Mouse (Mus musculus) E14TG2a.4 (cell line): Measurements from ENCODE around the gene Dclre1b.

ENCODE experiments used
- H3K27me3 ChIP-seq: 2 replicates; pipeline ENCODE4 v1.6.1; 2014; ENCODE audit warnings: low read length, control low read depth; ENCODE audit not compliant: insufficient read depth
- H3K36me3 ChIP-seq: 2 replicates; pipeline ENCODE4 v1.6.1; 2014; ENCODE audit warnings: low read length, control low read depth; ENCODE audit not compliant: insufficient read depth
- H3K4me1 ChIP-seq: replicated peaks from 2 replicates; pipeline ENCODE4 v1.6.1; 2014; ENCODE audit warnings: low read depth, low read length, control low read depth
- H3K4me3 ChIP-seq: replicated peaks from 2 replicates; pipeline ENCODE4 v1.5.1; 2014; ENCODE audit warnings: mild to moderate bottlenecking, low read length
- H3K9me3 ChIP-seq: 2 replicates; pipeline ENCODE4 v1.6.1; 2014; ENCODE audit warnings: low read length, control low read depth
- CTCF ChIP-seq: conservative IDR thresholded peaks from 2 replicates; pipeline ENCODE4 v1.5.1; 2014; ENCODE audit warnings: low read length
- NANOG ChIP-seq: IDR thresholded peaks from 2 replicates; pipeline ENCODE4 v1.6.1; 2014; ENCODE audit warnings: borderline replicate concordance, low read length, mixed read lengths
- POU5F1 ChIP-seq: IDR thresholded peaks from 2 replicates; pipeline ENCODE4 v1.6.1; 2014; ENCODE audit warnings: low read length, borderline replicate concordance

Gene Dclre1b

GRCm38 (mm10) chr3:103787225-103787624 is 22.0 kb downstream of the Dclre1b start:
- no peak overlapping the region for H3K4me3 ChIP-seq
- peaks cover 74% of the 10 kb centered on the region for H3K4me1 ChIP-seq
- no peak for TF ChIP-seq CTCF
- TF ChIP-seq POU5F1: peak; percentile 16; the same call in 1 of the 2 replicates
- no peaks in the 10 kb centered on the region for H3K9me3 ChIP-seq
- no peaks in the 10 kb centered on the region for H3K36me3 ChIP-seq
- no peaks in the 10 kb centered on the region for H3K27me3 ChIP-seq

- Histone ChIP-seq H3K27me3 (no peaks in the 10 kb centered on the region), H3K4me3 (no peak overlapping the region), H3K9me3 (no peaks in the 10 kb centered on the region), H3K36me3 (peaks cover 6% of the 10 kb centered on the region), H3K4me1 (peaks cover 77% of the 10 kb centered on the region)
- TF ChIP-seq POU5F1 (no peak), CTCF (no peak), NANOG (no peak)
These were observed 26.2 kb downstream of the Dclre1b start for GRCm38 (mm10) chr3:103782844-103783609.

GRCm38 (mm10) chr3:103780777-103781176 is 28.5 kb downstream of the Dclre1b start:
- Histone ChIP-seq H3K4me1 (peaks cover 69% of the 10 kb centered on the region), H3K4me3 (no peak overlapping the region), H3K27me3 (no peaks in the 10 kb centered on the region), H3K36me3 (peaks cover 21% of the 10 kb centered on the region), H3K9me3 (no peaks in the 10 kb centered on the region)
- TF ChIP-seq POU5F1 (no peak), NANOG (no peak), CTCF (no peak)

- no peak for TF ChIP-seq CTCF
- TF ChIP-seq POU5F1: no peak
- no peak for TF ChIP-seq NANOG
- Histone ChIP-seq H3K36me3 (peaks cover 26% of the 10 kb centered on the region), H3K4me1 (peaks cover 69% of the 10 kb centered on the region), H3K9me3 (no peaks in the 10 kb centered on the region), H3K4me3 (no peak overlapping the region), H3K27me3 (no peaks in the 10 kb centered on the region)
These were observed 29.0 kb downstream of the Dclre1b start for GRCm38 (mm10) chr3:103780271-103780670.

- no peak for TF ChIP-seq CTCF
- no peak for TF ChIP-seq NANOG
- TF ChIP-seq POU5F1: no peak
- H3K27me3 ChIP-seq: no peaks in the 10 kb centered on the region
- H3K9me3 ChIP-seq: no peaks in the 10 kb centered on the region
- H3K36me3 ChIP-seq: peaks cover 30% of the 10 kb centered on the region
- H3K4me3 ChIP-seq: no peak overlapping the region
- peaks cover 66% of the 10 kb centered on the region for H3K4me1 ChIP-seq
These were observed 30.1 kb downstream of the Dclre1b start for GRCm38 (mm10) chr3:103779183-103779582.

GRCm38 (mm10) chr3:103778660-103779059 is 30.6 kb downstream of the Dclre1b start:
- Histone ChIP-seq H3K4me3 (no peak overlapping the region), H3K9me3 (no peaks in the 10 kb centered on the region), H3K36me3 (peaks cover 32% of the 10 kb centered on the region), H3K27me3 (no peaks in the 10 kb centered on the region), H3K4me1 (peaks cover 66% of the 10 kb centered on the region)
- no peak for TF ChIP-seq NANOG
- TF ChIP-seq POU5F1: no peak
- no peak for TF ChIP-seq CTCF

- Histone ChIP-seq H3K4me3 (no peak overlapping the region), H3K9me3 (no peaks in the 10 kb centered on the region), H3K4me1 (peaks cover 66% of the 10 kb centered on the region), H3K36me3 (peaks cover 37% of the 10 kb centered on the region), H3K27me3 (no peaks in the 10 kb centered on the region)
- TF ChIP-seq CTCF (no peak), NANOG (no peak), POU5F1 (no peak)
These were observed 31.3 kb downstream of the Dclre1b start for GRCm38 (mm10) chr3:103777940-103778339.

GRCm38 (mm10) chr3:103774009-103774408 is 35.2 kb downstream of the Dclre1b start:
- TF ChIP-seq CTCF: no peak
- TF ChIP-seq POU5F1: no peak
- TF ChIP-seq NANOG: no peak
- 0 out of 2 replicates have a peak overlapping the region, but pooled peaks have one; percentile 7 for H3K4me3 ChIP-seq

GRCm38 (mm10) chr3:103773508-103773907 is 35.7 kb downstream of the Dclre1b start:
- TF ChIP-seq NANOG: no peak
- no peak for TF ChIP-seq POU5F1
- TF ChIP-seq CTCF: no peak
- H3K9me3 ChIP-seq: no peaks in the 10 kb centered on the region

More at GRCm38 (mm10) chr3:103774009-103774408, 35.2 kb downstream of the Dclre1b start:
- Histone ChIP-seq H3K9me3 (no peaks in the 10 kb centered on the region), H3K36me3 (peaks cover 51% of the 10 kb centered on the region), H3K4me1 (peaks cover 75% of the 10 kb centered on the region), H3K27me3 (no peaks in the 10 kb centered on the region)

More at GRCm38 (mm10) chr3:103773508-103773907, 35.7 kb downstream of the Dclre1b start:
- Histone ChIP-seq H3K4me3 (0 out of 2 replicates have a peak overlapping the region, but pooled peaks have one; percentile 7), H3K27me3 (no peaks in the 10 kb centered on the region), H3K4me1 (peaks cover 76% of the 10 kb centered on the region), H3K36me3 (peaks cover 54% of the 10 kb centered on the region)
